Mouse (Mus musculus): ENCODE measurements around the gene Hcn2. TPM values are rescaled to one million over a fixed set of nuclear protein-coding genes. Genes with fewer than 3 reads are reported as not detected.
A peak's percentile ranks its signal among the peaks of the same experiment; 100 is the strongest.

Gene Hcn2
- total and polyA plus RNA-seq, 2 experiments from 2014 or later: 5.5 to 92.6 TPM

DNA sequence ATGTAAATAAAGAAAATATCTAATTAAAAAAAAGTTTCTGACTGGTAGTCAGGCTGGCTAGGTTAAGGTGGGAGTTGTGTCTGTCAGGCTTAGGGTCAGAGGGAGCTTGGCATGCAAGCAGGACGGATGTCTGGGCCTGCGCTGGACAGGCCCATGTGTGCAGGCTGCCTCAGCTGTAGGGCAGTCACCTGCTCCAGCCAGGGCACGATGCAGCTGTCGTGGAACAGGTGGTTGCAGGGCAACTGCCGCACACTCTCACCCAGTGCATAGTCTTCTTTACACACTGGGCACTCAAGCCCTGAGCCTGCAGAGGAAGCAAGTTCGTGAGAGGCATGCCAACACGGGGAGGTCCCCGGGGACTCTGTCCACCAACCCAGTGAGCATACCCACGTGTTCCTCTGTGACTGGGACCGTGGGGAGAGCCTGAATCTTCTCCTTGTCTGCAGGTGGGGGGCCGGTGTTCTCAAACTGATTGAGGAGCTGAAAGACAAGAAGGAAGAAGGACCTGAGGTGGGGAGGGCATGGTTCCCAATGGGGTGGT lies 44.2 kb downstream of the Hcn2 start:
- Histone ChIP-seq H3K9ac (replicated peaks; ENCODE audit: low read length) (no peak overlapping the region), H3K27ac (no peak overlapping the region), H3K27me3 (ENCODE audit: insufficient read depth, low read length) (no peaks in the 10 kb centered on the region), H3K4me3 (ENCODE audit: low read length) (no peak overlapping the region), H3K4me1 (ENCODE audit: insufficient read depth, low read length) (peaks cover 5% of the 10 kb centered on the region), H3K9me3 (ENCODE audit: low read length) (no peaks in the 10 kb centered on the region), H3K4me2 (ENCODE audit: low read depth, low read length) (no peak overlapping the region), H3K36me3 (ENCODE audit: insufficient read depth, low read length) (peaks cover 40% of the 10 kb centered on the region)
- no peak for DNase-seq (ENCODE audit: low spot score)
- no peak for ATAC-seq
- no peak for TF ChIP-seq CTCF (IDR thresholded peaks at IDR 0.05; ENCODE audit: low read depth)
- 90% methylated on average over 11 of the region's 11 CpGs for WGBS

DNA sequence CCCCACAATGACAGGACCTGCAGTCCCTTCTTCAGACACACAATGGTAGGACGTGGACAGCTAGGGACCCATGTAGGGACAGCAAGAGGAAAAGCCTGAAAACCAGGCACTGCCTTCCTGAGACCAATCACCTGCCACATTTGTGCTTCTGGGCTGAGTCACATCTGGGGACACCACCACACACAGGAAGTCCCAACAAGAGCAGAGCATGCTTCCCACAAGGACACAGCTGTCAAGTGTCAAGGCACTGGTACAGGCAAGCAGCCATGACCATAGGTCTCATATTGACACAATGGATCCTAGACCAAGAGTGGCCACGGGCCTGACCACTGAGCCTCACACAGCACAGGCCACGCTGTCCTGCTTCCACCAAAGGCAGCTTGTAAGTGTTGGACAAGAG lies 46.4 kb downstream of the Hcn2 start:
- H3K4me1 ChIP-seq (ENCODE audit: insufficient read depth, low read length): peaks cover 12% of the 10 kb centered on the region
- TF ChIP-seq CTCF (IDR thresholded peaks at IDR 0.05; ENCODE audit: low read depth): no peak
- H3K4me3 ChIP-seq (ENCODE audit: low read length): no peak overlapping the region
- H3K9ac ChIP-seq (replicated peaks; ENCODE audit: low read length): no peak overlapping the region
- DNase-seq (ENCODE audit: low spot score): no peak
- no peak overlapping the region for H3K27ac ChIP-seq
- ATAC-seq: no peak
- no peaks in the 10 kb centered on the region for H3K9me3 ChIP-seq (ENCODE audit: low read length)
- H3K4me2 ChIP-seq (ENCODE audit: low read depth, low read length): no peak overlapping the region
- 93% methylated on average over 3 of the region's 3 CpGs for WGBS
- H3K27me3 ChIP-seq (ENCODE audit: insufficient read depth, low read length): no peaks in the 10 kb centered on the region
- H3K36me3 ChIP-seq (ENCODE audit: insufficient read depth, low read length): peaks cover 34% of the 10 kb centered on the region

DNA sequence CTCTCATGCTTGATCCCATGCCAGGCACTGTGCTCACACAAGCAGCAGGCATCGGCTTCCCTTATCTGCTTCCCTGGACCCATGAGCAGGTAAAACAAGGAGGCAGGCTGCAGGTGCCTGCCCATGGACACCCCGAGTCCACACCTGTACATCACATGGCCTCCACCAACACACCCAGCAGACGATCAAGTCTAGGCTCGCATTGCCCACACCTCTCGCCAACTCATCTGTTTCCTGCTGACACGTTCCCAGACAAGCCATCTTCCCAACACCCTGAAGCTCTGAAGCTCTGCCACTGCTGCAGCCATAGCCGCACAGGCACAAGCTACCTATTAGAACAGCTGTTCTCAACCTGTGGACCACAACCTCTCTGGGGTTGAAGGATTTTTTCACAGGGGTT lies 47.8 kb downstream of the Hcn2 start:
- ATAC-seq (no peak), DNase-seq (ENCODE audit: low spot score) (no peak)
- Histone ChIP-seq H3K9ac (replicated peaks; ENCODE audit: low read length) (no peak overlapping the region), H3K36me3 (ENCODE audit: insufficient read depth, low read length) (peaks cover 21% of the 10 kb centered on the region), H3K27me3 (ENCODE audit: insufficient read depth, low read length) (no peaks in the 10 kb centered on the region), H3K9me3 (ENCODE audit: low read length) (no peaks in the 10 kb centered on the region), H3K4me1 (ENCODE audit: insufficient read depth, low read length) (peaks cover 17% of the 10 kb centered on the region), H3K27ac (no peak overlapping the region), H3K4me2 (ENCODE audit: low read depth, low read length) (no peak overlapping the region), H3K4me3 (ENCODE audit: low read length) (no peak overlapping the region)
- 88% methylated on average over 7 of the region's 7 CpGs for WGBS
- no peak for TF ChIP-seq CTCF (IDR thresholded peaks at IDR 0.05; ENCODE audit: low read depth)

DNA sequence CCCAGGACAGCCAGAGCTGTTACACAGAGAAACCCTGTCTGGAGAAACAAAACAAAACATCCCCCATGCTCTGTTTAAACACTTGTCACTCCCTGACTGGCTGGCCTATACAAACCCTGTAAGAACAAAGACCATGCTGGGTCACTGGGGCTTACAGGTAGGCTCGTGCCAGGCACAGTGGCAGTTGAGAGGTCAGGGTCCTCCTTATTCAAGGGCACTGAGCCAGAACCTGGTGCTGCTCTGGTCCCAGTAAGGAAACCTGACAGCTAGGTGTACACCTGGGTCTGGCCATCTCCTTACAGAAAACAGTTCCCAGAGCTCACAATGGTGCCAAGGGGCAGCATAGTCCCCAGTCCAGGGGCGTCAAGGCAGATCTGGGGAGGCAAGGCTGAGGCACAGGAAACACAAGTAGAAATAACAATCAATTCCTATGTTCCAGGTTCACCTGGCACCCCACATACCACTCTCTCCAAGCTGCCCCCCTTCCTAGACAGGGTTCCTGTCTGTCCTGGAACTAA lies 48.9 kb downstream of the Hcn2 start:
- Histone ChIP-seq H3K27ac (no peak overlapping the region), H3K4me2 (ENCODE audit: low read depth, low read length) (peak overlapping the region; percentile 70), H3K36me3 (ENCODE audit: insufficient read depth, low read length) (peaks cover 19% of the 10 kb centered on the region), H3K4me1 (ENCODE audit: insufficient read depth, low read length) (peaks cover 17% of the 10 kb centered on the region), H3K27me3 (ENCODE audit: insufficient read depth, low read length) (no peaks in the 10 kb centered on the region), H3K4me3 (ENCODE audit: low read length) (peak overlapping the region; percentile 92), H3K9ac (replicated peaks; ENCODE audit: low read length) (peak overlapping the region; percentile 93), H3K9me3 (ENCODE audit: low read length) (no peaks in the 10 kb centered on the region)
- no peak for TF ChIP-seq CTCF (IDR thresholded peaks at IDR 0.05; ENCODE audit: low read depth)
- DNase-seq (ENCODE audit: low spot score): no peak
- WGBS: 59% methylated on average over 2 of the region's 2 CpGs
- ATAC-seq: no peak

DNA sequence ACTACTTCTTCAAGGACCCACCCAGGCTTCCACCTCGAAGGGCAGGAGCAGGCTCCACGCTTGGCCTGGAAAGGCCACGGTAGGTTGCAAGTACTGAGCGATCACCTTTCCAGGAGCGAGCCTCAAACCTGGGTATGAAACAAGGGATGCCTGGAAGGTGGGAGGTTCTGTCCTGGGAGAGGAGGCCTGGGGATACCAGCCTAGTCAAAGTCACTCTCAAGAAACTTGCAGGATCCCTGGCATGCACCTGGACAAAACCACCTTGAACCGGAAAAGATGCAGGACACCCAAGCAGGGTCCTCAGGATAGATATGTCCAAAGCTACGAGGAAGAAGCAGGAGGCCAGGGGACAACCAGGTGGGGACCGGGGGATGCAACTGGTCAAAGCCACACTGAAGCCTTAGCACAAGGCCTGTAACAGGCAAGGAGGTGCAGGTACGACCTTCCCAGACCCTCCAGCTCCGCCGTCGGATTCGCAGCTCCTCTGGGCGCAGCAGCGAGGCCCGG lies 49.6 kb downstream of the Hcn2 start:
- peak overlapping the region; percentile 70 for H3K4me2 ChIP-seq (ENCODE audit: low read depth, low read length)
- H3K9me3 ChIP-seq (ENCODE audit: low read length): no peaks in the 10 kb centered on the region
- peaks cover 11% of the 10 kb centered on the region for H3K36me3 ChIP-seq (ENCODE audit: insufficient read depth, low read length)
- 11% methylated on average over 15 of the region's 16 CpGs for WGBS
- ATAC-seq (peak; percentile 0; the same call in 1 of the 2 replicates), DNase-seq (ENCODE audit: low spot score) (no peak)
- H3K27ac ChIP-seq: peak overlapping the region; percentile 95
- H3K4me1 ChIP-seq (ENCODE audit: insufficient read depth, low read length): peaks cover 17% of the 10 kb centered on the region
- no peak for TF ChIP-seq CTCF (IDR thresholded peaks at IDR 0.05; ENCODE audit: low read depth)
- no peaks in the 10 kb centered on the region for H3K27me3 ChIP-seq (ENCODE audit: insufficient read depth, low read length)
- peak overlapping the region; percentile 92 for H3K4me3 ChIP-seq (ENCODE audit: low read length)
- H3K9ac ChIP-seq (replicated peaks; ENCODE audit: low read length): peak overlapping the region; percentile 93

DNA sequence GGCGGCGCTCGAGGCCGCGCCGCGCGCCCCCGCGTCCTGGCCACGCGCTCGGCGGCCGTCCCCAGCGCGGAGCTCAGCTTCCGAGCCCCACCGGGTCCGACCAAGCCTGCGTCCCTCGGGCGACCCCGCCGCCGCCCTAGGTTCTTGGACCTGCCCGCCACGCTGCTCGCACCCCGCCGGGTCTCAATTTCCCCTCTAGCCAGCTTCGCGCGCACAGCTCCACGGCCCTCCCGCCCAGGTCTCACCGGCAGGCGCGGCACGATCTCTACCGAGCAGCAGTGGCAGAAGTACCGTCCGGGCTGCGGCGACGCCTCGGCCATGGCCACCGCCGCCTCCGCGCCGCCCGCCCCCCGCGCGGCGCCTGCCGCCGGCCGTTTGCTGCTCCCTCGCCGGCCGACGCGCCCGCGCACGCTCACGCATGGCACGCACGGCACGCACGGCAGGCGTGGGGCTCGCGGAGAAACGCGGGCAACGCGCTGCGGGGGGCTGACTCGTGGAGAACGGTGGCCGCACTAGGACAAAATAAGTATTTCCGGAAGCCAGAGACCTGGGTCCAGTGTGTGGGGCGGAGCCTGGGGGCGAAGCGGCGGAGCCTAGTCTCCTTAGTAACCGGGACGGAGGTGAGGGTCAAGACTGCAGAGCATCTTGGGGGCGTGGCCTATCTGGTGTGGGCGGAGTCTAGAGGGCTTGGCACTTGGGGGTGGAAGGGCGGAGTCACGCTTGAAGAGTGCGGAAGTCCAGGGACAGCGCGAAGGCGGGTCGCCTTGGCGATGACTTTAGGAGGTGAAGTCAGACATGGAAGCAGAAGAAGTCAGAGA lies 50.3 kb downstream of the Hcn2 start, which contains the start of gene Rnf126:
Gene Rnf126, minus strand, starts transcription at position 445 of the 818 bp plus-strand sequence.
- TF ChIP-seq CTCF (IDR thresholded peaks at IDR 0.05; ENCODE audit: low read depth): no peak
- Histone ChIP-seq H3K36me3 (ENCODE audit: insufficient read depth, low read length) (peaks cover 4% of the 10 kb centered on the region; the same call in 1 of the 2 replicates), H3K9ac (replicated peaks; ENCODE audit: low read length) (peak within 1 kb of the TSS; percentile 93), H3K4me1 (ENCODE audit: insufficient read depth, low read length) (peaks cover 17% of the 10 kb centered on the region), H3K27me3 (ENCODE audit: insufficient read depth, low read length) (no peaks in the 10 kb centered on the region), H3K27ac (peak within 1 kb of the TSS; percentile 95), H3K4me3 (ENCODE audit: low read length) (peak within 1 kb of the TSS; percentile 92), H3K9me3 (ENCODE audit: low read length) (no peaks in the 10 kb centered on the region), H3K4me2 (ENCODE audit: low read depth, low read length) (peak within 1 kb of the TSS; percentile 70)
- ATAC-seq: peak; percentile 93
- peak; percentile 98 for DNase-seq (ENCODE audit: low spot score)
- under 1% methylated on average over 101 of the region's 101 CpGs for WGBS
